Mouse (Mus musculus) cerebellum, adult 2 months (tissue): Measurements from ENCODE around the gene Gm10563.

Source experiments
- CTCF ChIP-seq: fragments of 200-500 bp; IDR thresholded peaks from 2 replicates; pipeline ENCODE4 v1.5.1; 2011; ENCODE audit warnings: low read depth, mild to moderate bottlenecking, control low read depth, low read length, moderate library complexity, borderline replicate concordance; ENCODE audit not compliant: insufficient read depth
- POLR2A ChIP-seq: fragments of 200-500 bp; IDR thresholded peaks from 2 replicates; pipeline ENCODE4 v1.6.1; 2011; ENCODE audit warnings: low read length, control low read depth, borderline replicate concordance; ENCODE audit not compliant: insufficient read depth

- TF ChIP-seq POLR2A (no peak), CTCF (no peak)
Measured at GRCm38 (mm10) chr4:155618321-155618720, 26.9 kb downstream of the Gm10563 start.
